Mouse (Mus musculus): ENCODE results near the gene Bco1. TPM values are rescaled to one million over a fixed set of nuclear protein-coding genes. Genes with fewer than 3 reads are reported as not detected.

Bco1 gene
- total RNA-seq, 2 experiments from 2014 or later, result 0.20 to 0.41 TPM

Other genes with a start within 250 kb of the Bco1 start
- gene Cmc2, start 174.4 kb upstream of the Bco1 start, total RNA-seq (2021), result 10 to 100 TPM; 24.9 to 25.4 TPM
- 1 to 10 TPM; 8.7 to 8.9 TPM for gene Cenpn, start 174.1 kb upstream of the Bco1 start, total RNA-seq (2021)
- 10 to 100 TPM; 16.4 to 17.1 TPM for gene Atmin, start 152.5 kb upstream of the Bco1 start, total RNA-seq (2021)
- under 1 TPM; 0.18 to 0.34 TPM for gene 1700030J22Rik, start 116.9 kb upstream of the Bco1 start, total RNA-seq (2021)
- 10 to 100 TPM; 40.1 to 41.6 TPM for gene Gcsh, start 102.3 kb upstream of the Bco1 start, total RNA-seq (2021)
- under 1 TPM in 1 of 2 experiments, not detected in 1; 0.08 TPM for gene Pkd1l2, start 13.4 kb upstream of the Bco1 start, total RNA-seq (2021)
- 1 to 10 TPM; 9.2 to 9.5 TPM for gene Gan, start 62.3 kb downstream of the Bco1 start, total RNA-seq (2021)
- gene Cmip, start 161.2 kb downstream of the Bco1 start, total RNA-seq (2021), result 10 to 100 TPM; 39.1 to 40.7 TPM

Data from gastrocnemius, postnatal 4 days (tissue).